Mouse (Mus musculus) bone marrow, adult 2 months (tissue): ENCODE measurements around the gene Acad8.

ENCODE experiments used
- CTCF ChIP-seq: fragments of 200-500 bp; IDR thresholded peaks from 2 replicates; pipeline ENCODE4 v1.5.1; 2011; ENCODE audit warnings: low read length, control low read depth; ENCODE audit not compliant: control insufficient read depth, insufficient read depth
- POLR2A ChIP-seq: fragments of 200-500 bp; IDR thresholded peaks from 2 replicates; pipeline ENCODE4 v1.6.1; 2011; ENCODE audit warnings: low read depth, mild to moderate bottlenecking, control low read depth, low read length, borderline replicate concordance; ENCODE audit not compliant: control insufficient read depth

GRCm38 (mm10) chr9:26997501-26997900 is 1.9 kb downstream of the Acad8 start:
- TF ChIP-seq CTCF (no peak), POLR2A (no peak)
